Mouse (Mus musculus) ovary, postnatal 36 days (tissue): ENCODE results near the gene Stra6l.

Experiments used
- DNase-seq: peaks from one replicate; pipeline ENCODE4 v3.0.0; 2022; ENCODE audit warnings: low spot score, mixed read lengths

The Stra6l gene

DNA sequence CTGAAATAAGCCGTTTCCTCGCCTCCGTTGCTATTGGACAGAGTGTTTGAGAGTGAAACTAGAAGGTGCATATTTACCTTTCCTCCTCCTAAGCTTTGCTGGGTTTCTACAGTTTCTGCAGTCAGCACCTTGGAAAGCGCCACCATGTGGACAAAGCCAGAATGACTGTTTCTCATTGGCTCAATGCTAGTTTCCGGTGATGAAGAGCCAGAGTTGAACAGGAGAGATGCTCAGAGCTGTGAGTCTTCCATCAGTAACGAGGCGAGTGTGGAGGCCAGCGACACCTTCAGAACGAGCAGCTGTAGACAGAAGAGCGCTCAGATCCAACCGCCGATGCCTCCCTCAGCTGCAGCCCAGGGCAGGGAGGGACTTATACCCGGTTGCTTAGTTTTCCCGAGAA, 4.1 kb upstream of the Stra6l start:
- DNase-seq, result no peak

DNA sequence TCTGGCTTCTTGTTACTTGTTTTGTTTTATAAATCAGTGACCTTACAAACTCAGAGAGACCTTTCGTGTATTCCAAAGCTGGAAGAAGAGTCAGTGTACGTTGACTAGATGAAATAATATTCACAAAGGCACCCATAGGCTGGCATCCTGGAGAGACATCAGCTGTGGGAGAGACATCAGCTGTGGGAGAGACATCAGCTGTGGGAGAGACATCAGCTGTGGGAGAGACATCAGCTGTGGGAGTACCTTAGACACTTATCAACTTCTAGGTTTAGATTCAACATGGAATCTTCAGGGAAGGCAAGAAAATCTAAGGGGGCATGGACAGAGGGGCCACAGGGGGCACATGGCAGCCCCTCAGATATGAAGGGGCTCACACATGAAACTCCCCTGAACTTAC, 2.2 kb upstream of the Stra6l start:
- no peak for DNase-seq

DNA sequence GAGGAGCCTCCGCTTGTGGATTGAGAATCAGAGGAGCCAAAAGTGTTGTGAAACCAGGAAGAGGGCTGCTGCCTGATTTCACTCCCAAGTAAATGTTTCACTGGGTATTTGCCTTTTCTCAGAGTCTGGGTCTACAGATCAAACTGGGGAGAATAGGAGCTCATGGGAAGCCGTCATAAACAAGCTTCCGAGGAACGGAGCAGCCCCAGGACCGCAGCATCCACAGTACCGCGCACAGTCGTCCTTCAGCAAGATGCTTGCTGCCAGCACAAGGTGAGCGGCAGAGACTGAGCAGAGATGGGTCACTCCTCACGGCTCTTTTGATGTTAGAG, 327 bp downstream of the Stra6l start:
- DNase-seq, result no peak

DNA sequence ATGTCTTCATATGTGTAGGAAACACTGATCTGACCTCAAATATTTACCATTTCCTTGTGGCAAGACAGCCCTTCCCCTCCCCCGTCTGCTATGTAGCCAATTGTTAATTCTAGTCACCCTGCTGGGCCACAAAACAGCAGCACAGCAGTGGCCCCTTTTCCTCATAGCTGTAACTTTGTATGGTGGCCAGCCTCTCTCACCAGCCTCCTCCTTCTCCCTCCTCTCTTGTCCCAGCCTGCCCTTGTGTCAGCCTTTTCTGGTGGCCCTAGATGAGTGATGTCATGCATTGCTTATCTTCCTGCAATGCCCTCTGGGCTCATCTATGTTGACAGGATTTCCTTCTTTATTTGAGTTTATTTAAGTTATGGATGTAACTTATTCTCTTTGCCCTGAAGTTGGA, 955 bp downstream of the Stra6l start:
- no peak for DNase-seq

DNA sequence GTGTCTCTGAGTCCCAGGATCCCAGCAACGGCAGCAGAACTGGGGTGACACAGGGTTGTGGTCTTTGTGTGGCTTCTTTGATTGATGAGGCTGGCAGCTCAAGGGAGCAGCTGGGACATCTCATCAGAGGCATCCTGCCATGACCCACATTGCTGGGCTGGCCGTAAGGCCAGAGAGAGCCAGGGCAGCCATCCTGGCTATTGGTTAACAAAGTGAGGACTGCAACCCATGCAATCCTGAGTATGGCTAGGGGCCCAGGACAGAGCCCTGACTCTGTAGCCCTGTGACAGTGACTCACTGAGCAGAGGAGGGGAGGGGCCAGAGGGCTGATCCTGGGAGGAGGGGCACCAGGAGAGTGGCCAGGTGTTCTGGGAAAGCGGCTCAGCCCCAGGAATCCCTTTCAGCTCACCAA, 3.2 kb downstream of the Stra6l start:
- no peak for DNase-seq

DNA sequence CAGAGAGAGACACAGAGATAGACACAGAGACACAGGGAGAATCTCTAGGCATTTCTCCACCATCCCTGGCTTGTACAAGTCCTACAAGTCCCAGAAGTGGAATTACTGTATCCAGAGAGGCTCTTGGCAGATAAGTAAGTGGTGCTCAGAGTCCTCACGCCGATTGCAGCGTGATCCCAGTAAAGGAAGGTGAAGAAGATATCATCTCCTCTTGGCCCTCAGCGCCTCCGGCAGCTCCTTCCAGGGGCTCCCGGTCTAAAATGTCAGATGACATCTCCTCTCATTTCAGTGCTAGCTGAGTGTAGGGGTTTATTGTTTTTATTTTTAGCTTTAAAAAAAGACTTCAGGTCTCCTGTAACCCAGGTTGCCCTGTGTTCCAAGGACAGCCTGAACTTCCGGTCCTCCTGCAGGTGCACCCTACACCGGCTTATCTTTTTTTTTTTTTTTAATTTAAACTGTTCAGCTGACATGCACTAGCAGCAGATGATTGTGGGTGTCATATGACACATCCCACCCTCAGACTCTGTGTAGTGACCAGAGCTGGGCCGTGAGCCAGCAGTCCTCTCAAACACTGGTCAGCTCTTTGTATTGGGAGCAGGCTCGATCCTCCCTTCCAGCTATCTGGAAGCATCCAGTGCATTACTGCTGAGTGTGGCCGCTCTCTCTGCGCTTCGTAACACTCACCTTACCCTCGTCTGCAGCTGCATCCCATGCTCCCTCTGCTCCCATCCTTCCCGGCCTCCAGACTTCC, 5.2 kb downstream of the Stra6l start:
- DNase-seq, result no peak

DNA sequence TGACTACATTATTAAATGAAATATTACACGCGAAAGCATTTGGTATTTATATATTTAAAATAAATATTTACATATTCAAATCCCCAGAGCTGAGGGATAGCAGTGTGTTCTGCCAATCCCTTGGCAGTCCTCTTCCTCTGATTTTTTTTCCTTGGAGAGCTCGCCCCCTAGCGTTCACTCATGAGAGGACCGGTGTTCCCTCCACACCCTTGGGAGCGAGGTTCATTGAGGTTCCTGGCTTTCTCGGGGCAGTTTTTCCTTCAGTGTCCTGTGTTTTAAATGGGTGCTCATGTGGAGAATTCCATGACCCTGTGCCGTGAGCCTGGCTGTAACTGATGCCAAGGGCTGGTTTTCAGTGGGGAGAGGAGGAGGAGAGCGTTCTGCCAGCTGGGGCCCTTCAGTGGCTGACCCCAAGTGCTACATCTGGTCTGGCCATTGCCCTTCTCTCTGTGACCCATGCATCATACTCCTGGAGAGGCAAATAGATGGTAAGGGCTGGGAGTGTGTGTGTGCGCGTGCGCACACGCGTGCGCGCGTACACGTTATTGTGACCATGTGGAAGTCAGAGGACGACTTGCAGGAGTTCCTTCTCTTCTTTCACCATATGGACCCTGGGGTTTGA, 7.5 kb downstream of the Stra6l start:
- peak; percentile 62 for DNase-seq

DNA sequence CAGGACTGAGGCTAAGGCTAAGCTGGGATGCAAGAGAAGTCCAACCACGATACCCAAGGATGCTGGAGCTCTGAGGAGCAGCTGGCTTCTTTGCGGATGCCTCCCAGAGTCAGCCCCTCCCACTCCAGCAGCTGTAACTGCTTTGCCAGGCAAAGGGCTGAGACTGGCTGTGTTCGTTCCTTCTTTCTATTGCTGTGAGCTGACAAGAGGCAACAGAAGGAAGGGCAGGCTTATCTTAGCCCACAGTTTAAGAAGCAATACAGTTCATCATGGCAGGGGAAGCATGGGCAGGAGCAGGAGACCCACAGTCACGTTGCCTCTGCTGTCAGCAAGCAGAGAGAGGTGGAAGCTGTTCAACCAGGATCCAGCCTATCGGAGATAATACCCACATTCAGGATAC, 12.7 kb downstream of the Stra6l start:
- DNase-seq, result no peak

DNA sequence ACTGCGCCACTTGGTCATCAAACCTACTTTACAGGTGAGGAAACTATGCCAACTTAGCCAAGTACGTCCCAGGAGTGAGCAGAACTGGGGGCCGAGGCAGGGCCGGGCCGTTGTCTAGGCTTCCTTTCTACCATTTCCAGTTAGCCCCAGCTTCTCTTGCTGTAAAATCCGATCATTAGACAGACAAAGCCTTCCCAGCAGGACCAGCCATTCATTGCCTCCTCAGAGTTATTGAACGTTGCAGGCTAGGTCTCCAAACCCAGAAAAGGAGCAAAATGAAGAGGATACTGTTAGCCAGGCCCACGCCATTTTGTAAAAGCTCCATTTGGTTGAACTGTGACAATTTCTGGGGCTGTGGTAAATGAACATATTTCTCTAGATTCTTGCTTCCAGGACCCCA, 19.0 kb downstream of the Stra6l start:
- DNase-seq, result no peak

DNA sequence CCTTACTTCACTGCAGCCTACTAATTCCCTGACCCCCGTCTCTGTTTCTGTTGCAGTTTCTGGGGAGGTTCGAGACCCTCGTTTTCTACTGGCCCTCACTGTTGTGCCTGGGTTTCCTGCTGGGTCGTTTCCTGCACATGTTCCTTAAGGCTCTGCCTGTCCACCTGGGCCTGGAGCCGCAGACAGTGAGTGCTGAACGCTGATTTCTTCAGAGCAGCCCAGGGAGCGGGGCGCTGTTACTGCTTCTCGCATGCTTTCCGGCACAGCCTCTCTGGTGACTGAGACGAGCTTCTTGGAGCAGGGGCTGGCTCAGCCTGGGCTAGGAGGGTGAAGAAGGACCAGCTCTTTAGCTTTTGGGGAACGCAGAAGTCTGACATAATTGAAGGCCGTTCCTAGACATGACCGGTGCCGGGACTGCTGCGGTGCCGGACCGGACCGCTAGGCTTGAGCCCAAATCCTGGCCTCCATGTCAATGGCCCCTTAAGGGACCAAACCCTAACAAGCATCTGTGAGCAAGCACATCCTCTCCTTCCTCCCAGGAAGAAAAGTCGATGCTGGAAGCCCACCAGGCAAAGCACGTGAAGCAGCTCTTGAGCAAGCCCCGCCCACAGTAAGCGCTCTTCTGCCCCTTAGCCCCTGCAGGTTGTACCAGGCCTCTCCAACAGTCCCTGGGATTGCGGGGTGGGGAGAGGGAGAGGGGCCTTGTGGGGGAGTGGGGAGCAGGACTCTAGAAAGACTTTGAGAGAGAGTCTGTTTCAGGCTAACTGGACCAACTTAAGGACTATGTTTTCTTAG, 20.8 kb downstream of the Stra6l start:
- no peak for DNase-seq

DNA sequence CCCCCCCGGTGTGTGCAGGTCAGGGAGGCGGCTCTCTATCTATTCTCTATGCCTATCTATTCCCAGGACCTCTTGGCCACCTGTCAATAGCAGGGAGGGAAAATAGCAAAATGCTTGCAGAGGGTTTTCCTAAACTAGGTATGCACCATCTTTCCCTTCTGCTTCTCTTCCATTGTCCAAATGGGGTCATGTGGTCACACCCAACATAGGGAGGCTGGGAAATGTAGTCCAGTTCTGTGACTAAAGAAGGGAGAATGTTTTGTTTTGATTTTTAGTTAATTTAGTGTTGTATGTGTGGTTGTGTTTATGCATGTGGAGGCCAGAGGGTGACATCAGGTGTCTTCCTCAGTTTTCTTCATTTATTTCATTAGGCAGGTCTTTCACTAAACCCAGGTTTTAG, 23.7 kb downstream of the Stra6l start:
- no peak for DNase-seq

DNA sequence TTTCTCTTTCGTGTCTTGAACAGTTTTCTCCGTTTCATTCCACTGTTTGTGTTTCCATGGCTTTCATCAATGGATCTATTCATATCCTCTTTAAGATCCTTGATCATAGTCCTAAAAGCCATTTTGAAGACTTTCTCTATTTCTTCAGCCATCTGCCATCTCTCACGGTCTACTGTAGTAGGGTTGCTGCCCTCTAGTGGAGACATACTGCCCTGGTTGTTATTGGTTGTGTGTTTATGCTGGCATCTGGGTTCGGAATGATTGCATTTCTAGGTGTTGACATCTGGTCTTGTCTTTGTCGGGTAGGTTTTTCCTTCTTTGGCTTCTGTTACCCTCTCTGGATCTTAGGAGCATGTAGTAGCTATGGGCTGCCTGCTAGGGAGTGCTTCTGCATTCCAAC, 30.5 kb downstream of the Stra6l start:
- DNase-seq, result no peak

DNA sequence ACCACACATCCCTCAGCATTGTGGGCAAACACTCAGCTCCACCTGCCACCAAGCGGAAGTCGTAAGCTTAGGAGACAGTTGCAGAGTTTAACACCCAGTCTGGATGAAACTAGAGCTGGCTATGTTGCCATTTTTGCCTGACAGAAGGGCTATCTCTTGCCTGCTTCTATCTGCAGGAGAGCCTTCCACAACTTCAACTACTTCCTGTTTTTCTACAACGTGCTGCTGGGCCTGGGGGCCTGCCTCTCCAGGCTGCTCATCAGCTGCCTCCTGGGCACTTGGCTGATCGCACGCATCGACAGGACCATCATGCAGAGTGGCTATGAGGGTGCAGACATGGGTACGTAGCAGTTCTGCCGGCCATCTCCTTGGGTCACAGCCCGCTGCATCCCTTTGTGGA, 34.1 kb downstream of the Stra6l start:
- no peak for DNase-seq

DNA sequence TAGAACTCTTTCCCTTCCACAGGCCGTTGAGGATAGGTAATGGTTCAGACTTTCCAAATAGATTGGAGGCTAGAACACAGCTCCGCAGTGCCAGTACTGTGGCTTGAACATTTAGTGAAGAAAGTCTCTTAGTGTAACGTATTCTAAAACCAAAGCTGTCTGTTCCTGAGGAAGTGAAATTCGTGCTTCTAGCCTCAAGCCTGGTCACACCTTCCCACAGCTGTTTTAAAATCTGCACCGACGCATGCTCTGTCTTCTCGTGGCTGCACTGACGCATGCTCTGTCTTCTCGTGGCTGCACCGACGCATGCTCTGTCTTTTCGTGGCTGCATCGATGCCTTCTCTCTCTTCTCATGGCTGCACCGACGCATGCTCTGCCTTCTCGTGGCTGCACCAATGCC, 34.8 kb downstream of the Stra6l start:
- DNase-seq, result no peak

DNA sequence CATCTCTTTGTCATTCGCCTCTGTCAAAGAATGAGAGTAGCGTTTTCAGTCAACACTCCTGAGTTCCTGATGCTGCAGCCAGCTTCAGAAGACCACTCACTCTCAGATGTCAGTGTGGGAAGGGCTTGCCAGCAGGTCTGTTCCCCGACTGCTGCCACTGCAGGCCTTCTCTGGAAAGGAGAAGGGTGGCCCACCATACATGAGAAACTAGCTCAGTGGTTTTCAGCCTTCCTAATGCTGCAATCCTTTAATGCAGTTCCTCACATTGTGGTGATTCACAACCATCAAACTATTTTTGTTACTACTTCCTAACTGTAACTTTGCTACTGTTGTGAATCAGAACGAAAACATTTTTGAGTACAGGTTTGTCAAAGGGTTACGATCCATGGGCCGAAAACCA, 41.0 kb downstream of the Stra6l start:
- no peak for DNase-seq

DNA sequence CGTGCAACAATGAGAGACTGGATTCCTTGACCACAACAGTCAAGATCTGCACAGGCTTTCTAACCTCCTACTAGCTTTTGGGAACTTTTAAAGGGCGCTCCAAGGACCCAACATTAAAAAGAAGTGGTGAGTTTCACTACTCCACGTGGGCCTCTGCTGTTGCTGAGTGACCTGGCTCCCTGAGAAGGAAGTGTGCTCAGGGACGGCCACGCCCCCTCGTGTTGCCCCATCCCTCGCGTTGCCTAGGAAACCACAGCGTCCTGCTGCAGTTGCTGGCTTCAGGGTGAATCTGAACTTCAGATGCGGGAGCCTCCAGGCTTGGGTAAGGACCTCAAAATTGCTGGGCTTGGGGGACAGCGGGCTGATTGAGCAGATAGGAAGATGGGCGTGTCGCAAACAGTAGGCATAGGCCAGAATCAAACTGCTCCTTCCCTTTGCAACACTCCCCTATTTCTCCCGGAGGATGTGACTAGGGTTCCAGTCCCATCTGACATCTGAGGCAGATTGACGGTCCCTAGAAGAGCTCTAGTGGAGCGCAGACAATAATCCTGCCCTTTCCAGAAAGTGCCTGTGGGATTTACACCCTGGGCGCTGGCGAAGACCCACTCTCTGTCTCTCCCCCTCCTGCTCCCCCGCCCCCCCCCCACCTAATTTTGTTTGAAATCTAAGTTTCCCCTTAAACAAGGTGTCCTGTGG, 41.8 kb downstream of the Stra6l start, which contains the start of gene Ccdc180:
TSS of gene Ccdc180 (plus strand) at position 238 of the 696 bp plus-strand sequence.
- DNase-seq, result peak; percentile 79

DNA sequence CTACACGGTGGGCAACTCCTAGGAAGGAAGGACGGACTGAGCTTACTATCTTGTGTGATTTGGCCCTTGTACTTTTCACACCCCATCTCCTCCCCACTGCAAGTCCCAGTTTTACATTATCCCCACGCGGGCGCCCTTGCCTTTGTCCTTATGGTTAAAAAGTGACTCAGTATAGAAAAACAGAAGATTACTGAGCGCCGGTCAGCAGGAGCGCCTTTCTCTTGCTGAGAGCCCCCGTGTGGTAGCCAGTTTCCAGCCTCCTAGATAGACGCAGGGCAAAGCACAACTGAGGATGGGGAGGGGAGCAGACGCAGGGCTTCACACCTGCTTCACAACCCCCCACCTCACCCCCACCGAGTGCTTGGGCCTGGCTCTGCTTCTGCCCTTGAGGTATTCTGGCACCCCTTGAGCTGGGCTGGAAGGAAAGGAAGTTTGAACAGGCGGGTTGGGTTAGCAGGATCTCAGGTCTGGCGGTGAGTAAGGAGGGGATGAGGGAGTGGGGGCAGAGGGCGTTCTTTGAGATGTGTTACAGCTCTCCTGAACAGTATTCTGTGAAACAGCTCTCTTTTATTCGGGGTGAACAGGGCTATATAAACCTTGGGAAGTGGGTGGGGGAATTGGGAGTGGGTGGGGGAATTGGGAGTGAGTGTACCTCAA, 48.1 kb downstream of the Stra6l start:
- no peak for DNase-seq

DNA sequence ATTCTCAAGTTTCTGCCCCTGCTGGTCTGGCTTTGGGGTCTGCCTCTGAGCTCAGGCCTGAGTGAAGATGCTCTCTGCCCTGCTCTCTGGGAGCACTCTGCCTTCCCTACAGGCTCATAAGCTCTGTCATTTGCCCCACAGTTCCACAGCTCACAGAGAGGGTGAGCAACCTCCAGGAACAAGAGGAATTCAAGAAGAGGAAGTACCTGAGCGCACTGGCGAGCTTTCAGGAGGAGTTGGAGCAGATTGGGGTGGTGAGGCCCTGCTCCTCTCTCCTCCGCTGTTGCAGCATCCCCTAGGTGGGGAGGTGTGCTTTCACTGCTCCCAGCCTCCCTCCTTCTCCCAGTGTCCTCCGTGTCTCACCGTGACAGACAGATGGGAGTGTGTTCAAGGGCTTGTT, 49.9 kb downstream of the Stra6l start:
- DNase-seq, result no peak

DNA sequence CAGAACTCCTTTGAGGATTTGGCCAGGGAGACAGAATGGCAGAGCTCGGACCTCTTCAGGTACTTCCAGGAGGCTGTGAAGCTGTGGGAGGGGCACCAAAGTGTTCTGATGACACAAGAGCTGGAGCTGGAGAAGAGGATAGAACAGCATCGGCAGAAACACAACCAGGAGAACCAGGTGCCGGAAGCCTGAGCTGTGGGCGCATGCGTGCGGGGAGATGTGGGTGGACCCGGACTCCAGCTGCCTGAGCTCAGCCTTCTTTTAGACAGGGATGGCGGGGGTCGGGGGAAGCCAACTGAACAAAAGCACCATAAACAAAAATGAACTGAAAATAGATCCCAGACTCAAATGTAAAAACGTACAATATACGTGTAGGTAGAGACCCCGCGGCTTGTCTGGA, 60.8 kb downstream of the Stra6l start:
- no peak for DNase-seq

DNA sequence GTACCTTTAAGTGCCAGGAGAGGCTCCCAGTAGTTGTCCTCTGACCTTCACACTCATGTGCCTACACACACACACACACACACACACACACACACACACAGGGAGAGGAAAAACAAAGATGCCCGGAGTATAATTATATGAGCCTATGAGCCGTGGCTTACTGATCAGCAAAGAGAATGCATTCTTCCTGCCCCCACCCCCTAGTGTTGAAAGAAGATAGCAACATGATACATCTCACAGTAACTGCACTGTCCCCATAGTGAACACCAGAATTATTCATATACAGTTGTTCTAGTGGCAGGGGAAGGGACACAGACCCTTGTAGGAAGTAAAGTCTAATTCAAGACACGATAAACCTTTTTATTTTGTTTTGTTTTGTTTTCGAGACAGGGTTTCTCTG, 61.5 kb downstream of the Stra6l start:
- DNase-seq, result no peak

DNA sequence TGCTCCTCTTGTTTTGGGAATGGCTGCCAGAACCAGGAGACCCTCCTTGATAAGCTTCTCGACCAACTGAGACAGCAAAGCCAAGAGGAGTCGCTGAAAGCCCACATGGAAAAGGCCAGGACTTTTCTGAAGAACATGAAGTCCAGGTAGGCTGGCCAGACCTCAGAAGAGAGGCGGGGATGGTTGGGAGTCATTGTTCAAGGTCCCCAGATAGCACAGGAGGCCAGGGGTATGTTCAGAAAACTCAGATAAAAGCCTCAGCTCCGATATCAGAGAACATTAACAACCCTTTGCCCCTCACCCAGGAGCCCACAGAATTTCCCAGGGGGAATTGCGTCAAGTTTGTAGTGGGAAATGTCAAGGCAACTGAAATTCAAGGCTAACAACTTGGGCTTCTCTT, 62.8 kb downstream of the Stra6l start:
- no peak for DNase-seq

DNA sequence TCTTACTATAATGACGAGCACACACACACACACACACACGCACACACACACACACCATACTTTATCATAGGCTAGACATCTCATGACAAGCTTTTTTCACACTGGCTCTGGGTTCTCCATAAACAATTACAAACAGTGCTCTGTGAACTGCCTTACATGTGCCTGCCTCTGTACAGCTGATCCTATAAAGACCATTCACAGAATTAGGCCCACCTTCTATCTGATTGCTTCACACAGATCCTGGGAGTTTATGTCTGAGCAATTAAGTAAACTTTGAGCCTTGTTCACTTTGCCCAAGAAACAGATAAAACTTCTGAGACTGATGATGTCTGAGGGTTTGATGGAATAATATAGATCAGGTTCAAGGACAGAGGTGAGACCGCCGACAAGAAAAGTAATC, 63.4 kb downstream of the Stra6l start:
- no peak for DNase-seq
